Mouse (Mus musculus) gastrocnemius, postnatal 36 days (tissue): ENCODE data around the gene Pkn3. TPM values are rescaled to one million over a fixed set of nuclear protein-coding genes. Genes with fewer than 3 reads are reported as not detected.
"Not testable (repeated sequence)": the region's sequence is repeated elsewhere in the genome, so short reads cannot be mapped to it uniquely, and the experiment has no call there.

Source experiments
- DNase-seq, 2 experiments: peaks; one replicate each; pipeline ENCODE4 v3.0.0; 2022
- intact Hi-C: fragments of 180-260 bp; cut with DNase I; formaldehyde crosslinking; loops from one replicate; pipeline ENCODE4 v1.15.1; 2025
- total RNA-seq, 2 experiments: library from RNA; stranded (reverse); gene quantifications; 2 replicates each; pipeline ENCODE4 v1.2.3; 2021

The Pkn3 gene
- total RNA-seq, 2 experiments from 2014 or later: 2.8 to 5.1 TPM

- intact Hi-C loops: no loop called here
- peak; percentile 98 to 99 for DNase-seq
These were observed 56.3 kb downstream of the Pkn3 start, which contains the start of gene Tbc1d13 for GRCm38 (mm10) chr2:30133613-30134377. Gene Tbc1d13 (plus strand): TSS chr2:30133746.

GRCm38 (mm10) chr2:30134378-30134711 lies 56.9 kb downstream of the Pkn3 start:
- intact Hi-C loops: no loop called here
- DNase-seq: no peak

GRCm38 (mm10) chr2:30134928-30135620 lies 57.6 kb downstream of the Pkn3 start:
- DNase-seq: no peak
- intact Hi-C loops: no loop called here

GRCm38 (mm10) chr2:30136458-30136857 lies 59.0 kb downstream of the Pkn3 start:
- DNase-seq: no peak
- intact Hi-C loops: no loop called here

- intact Hi-C loops: not testable (repeated sequence)
These were observed 62.5 kb downstream of the Pkn3 start for GRCm38 (mm10) chr2:30140021-30140420.

More at GRCm38 (mm10) chr2:30140021-30140420, 62.5 kb downstream of the Pkn3 start:
- DNase-seq: not testable (repeated sequence)

Other genes with a start within 250 kb of the Pkn3 start
- gene Cercam, start 208.5 kb upstream of the Pkn3 start, total RNA-seq: 1 to 10 TPM; 5.4 to 5.7 TPM
- 10 to 100 TPM; 10.2 to 11.1 TPM for gene Odf2, start 188.5 kb upstream of the Pkn3 start, total RNA-seq
- 10 to 100 TPM; 20.6 to 21.7 TPM for gene Gle1, start 142.3 kb upstream of the Pkn3 start, total RNA-seq
- 10 to 100 TPM; 42.0 to 55.4 TPM for gene Sptan1, start 112.1 kb upstream of the Pkn3 start, total RNA-seq
- 1 to 10 TPM; 3.9 to 4.1 TPM for gene Wdr34, start 28.8 kb upstream of the Pkn3 start, total RNA-seq
- 10 to 100 TPM; 81.3 to 93.3 TPM for gene Set, start 20.3 kb upstream of the Pkn3 start, total RNA-seq
- 1 to 10 TPM; 2.6 to 3.0 TPM for gene Zdhhc12, start 16.0 kb downstream of the Pkn3 start, total RNA-seq
- 10 to 100 TPM; 19.9 to 21.7 TPM for gene Zer1, start 46.9 kb downstream of the Pkn3 start, total RNA-seq
- 10 to 100 TPM; 11.4 to 12.2 TPM for gene Tbc1d13, start 56.1 kb downstream of the Pkn3 start, total RNA-seq
- gene Endog, start 93.8 kb downstream of the Pkn3 start, total RNA-seq: 10 to 100 TPM; 51.4 to 54.6 TPM
- gene Spout1, start 100.8 kb downstream of the Pkn3 start, total RNA-seq: 1 to 10 TPM; 4.5 to 4.8 TPM
- gene Kyat1, start 128.2 kb downstream of the Pkn3 start, total RNA-seq: 10 to 100 TPM; 26.8 to 29.5 TPM
- 10 to 100 TPM; 18.5 to 19.8 TPM for gene Lrrc8a, start 160.0 kb downstream of the Pkn3 start, total RNA-seq
- 1 to 10 TPM in 1 of 2 experiments, under 1 TPM in 1; 0.99 to 2.0 TPM for gene Gm28035, start 162.9 kb downstream of the Pkn3 start, total RNA-seq
- gene Phyhd1, start 188.5 kb downstream of the Pkn3 start, total RNA-seq: 10 to 100 TPM; 18.6 to 20.1 TPM
- not detected for gene Gm28038, start 203.4 kb downstream of the Pkn3 start, total RNA-seq
- gene Dolk, start 208.7 kb downstream of the Pkn3 start, total RNA-seq: 10 to 100 TPM; 20.9 to 21.2 TPM
- gene Nup188, start 208.7 kb downstream of the Pkn3 start, total RNA-seq: 1 to 10 TPM; 6.9 to 9.1 TPM